ENCODE assay signal across 8 mouse cellular contexts in genomic region chr9:61914917-61915300, GRCm38 (mm10). TPM values are rescaled to one million over a fixed set of nuclear protein-coding genes. Genes with fewer than 3 reads are reported as not detected.
DNase-seq lines count a peak whose midpoint lies in the region; ATAC-seq and TF ChIP-seq lines count a peak whose summit lies in the region.

No protein-coding gene starts in this region.

- DNase-seq in cerebellum, adult 2 months: no peak
- no peak for DNase-seq in cerebellum, adult 18-20 months
- no peak for DNase-seq in thymus, adult 2 months
- no peak for DNase-seq in thymus, postnatal 14 days
- no peak for DNase-seq in liver, embryonic 14.5 days (ENCODE audit: low read depth in 3 of 3, low spot score in 3 of 3)
- DNase-seq in stomach, postnatal 0 days (ENCODE audit: low spot score): no peak
- DNase-seq in cerebellum, adult 9-11 months: no peak
- no peak for DNase-seq in adrenal gland, postnatal 36 days

- TF ChIP-seq CTCF in cerebellum, adult 2 months (IDR thresholded peaks at IDR 0.05; ENCODE audit: borderline replicate concordance, insufficient read depth, low read depth, low read length): no peak
- no peak for TF ChIP-seq CTCF in thymus, adult 2 months (IDR thresholded peaks at IDR 0.05; ENCODE audit: borderline replicate concordance, control insufficient read depth, extremely low read depth, insufficient read depth, low read length, poor library complexity)
- no peak for TF ChIP-seq CTCF in liver, embryonic 14.5 days (IDR thresholded peaks at IDR 0.05; ENCODE audit: low read depth)
- no peak for TF ChIP-seq CTCF in stomach, postnatal 0 days (IDR thresholded peaks at IDR 0.05; ENCODE audit: low read depth)

- no peaks in the 10 kb centered on the region for H3K27me3 ChIP-seq in cerebellum, adult 2 months (ENCODE audit: control insufficient read depth, insufficient read depth, low read length)
- no peaks in the 10 kb centered on the region for H3K27me3 ChIP-seq in thymus, adult 2 months (ENCODE audit: control insufficient read depth, insufficient read depth, low read length)
- H3K27me3 ChIP-seq in liver, embryonic 14.5 days (ENCODE audit: control insufficient read depth, insufficient read depth, low read length): no peaks in the 10 kb centered on the region
- no peaks in the 10 kb centered on the region for H3K27me3 ChIP-seq in stomach, postnatal 0 days (ENCODE audit: control insufficient read depth, insufficient read depth, low read length)

- no peak for TF ChIP-seq POLR2A in cerebellum, adult 2 months (IDR thresholded peaks at IDR 0.05; ENCODE audit: borderline replicate concordance, insufficient read depth, low read length)
- no peak for TF ChIP-seq POLR2A in thymus, adult 2 months (IDR thresholded peaks at IDR 0.05; ENCODE audit: control insufficient read depth, extremely low read depth, insufficient read depth, low read length, poor library complexity)

- H3K4me2 ChIP-seq in liver, embryonic 14.5 days (ENCODE audit: low read depth): peak overlapping the region; percentile 97
- H3K4me2 ChIP-seq in stomach, postnatal 0 days (replicated peaks; ENCODE audit: low read depth): peak overlapping the region; percentile 64

- H3K4me1 ChIP-seq in cerebellum, adult 2 months (ENCODE audit: control insufficient read depth, insufficient read depth, low read length): no peaks in the 10 kb centered on the region
- no peaks in the 10 kb centered on the region for H3K4me1 ChIP-seq in thymus, adult 2 months (replicated peaks; ENCODE audit: control insufficient read depth, insufficient read depth, low read length)
- H3K4me1 ChIP-seq in liver, embryonic 14.5 days (replicated peaks; ENCODE audit: control insufficient read depth in 2 of 2, insufficient read depth in 2 of 2, low read length in 1 of 2): peaks cover 6 to 26% of the 10 kb centered on the region in 2 experiments
- H3K4me1 ChIP-seq in stomach, postnatal 0 days (replicated peaks; ENCODE audit: control insufficient read depth, insufficient read depth): no peaks in the 10 kb centered on the region

- TF ChIP-seq EP300 in liver, embryonic 14.5 days (IDR thresholded peaks at IDR 0.05; ENCODE audit: low read depth): 0 out of 2 replicates have a peak, but pooled peaks have one; percentile 18
- TF ChIP-seq EP300 in stomach, postnatal 0 days (optimal IDR thresholded peaks at IDR 0.05): no peak

- H3K9ac ChIP-seq in liver, embryonic 14.5 days (replicated peaks): peak overlapping the region; percentile 75
- peak overlapping the region; percentile 66 for H3K9ac ChIP-seq in stomach, postnatal 0 days (ENCODE audit: low read length)

- no peaks in the 10 kb centered on the region for H3K9me3 ChIP-seq in liver, embryonic 14.5 days (ENCODE audit: control insufficient read depth, low read length)
- no peaks in the 10 kb centered on the region for H3K9me3 ChIP-seq in stomach, postnatal 0 days (ENCODE audit: control insufficient read depth, low read length)

- peak overlapping the region; percentile 68 for H3K27ac ChIP-seq in cerebellum, adult 2 months (ENCODE audit: insufficient read depth, low read length)
- H3K27ac ChIP-seq in thymus, adult 2 months (ENCODE audit: control insufficient read depth, insufficient read depth, low read length): peak overlapping the region; percentile 98
- H3K27ac ChIP-seq in liver, embryonic 14.5 days: peak overlapping the region; percentile 95
- H3K27ac ChIP-seq in stomach, postnatal 0 days (replicated peaks): peak overlapping the region; percentile 96

- peaks cover 32% of the 10 kb centered on the region for H3K36me3 ChIP-seq in thymus, adult 2 months (ENCODE audit: control insufficient read depth, insufficient read depth, low read length)
- peaks cover 58% of the 10 kb centered on the region for H3K36me3 ChIP-seq in liver, embryonic 14.5 days (replicated peaks; ENCODE audit: control insufficient read depth, insufficient read depth, low read depth)
- peaks cover 11% of the 10 kb centered on the region for H3K36me3 ChIP-seq in stomach, postnatal 0 days (ENCODE audit: control insufficient read depth, insufficient read depth, low read length)

- ATAC-seq in liver, embryonic 14.5 days (ENCODE audit: insufficient read depth): 0 out of 2 replicates have a peak, but pooled peaks have one; percentile 0
- ATAC-seq in stomach, postnatal 0 days (ENCODE audit: low FRiP score, low TSS enrichment): no peak

- H3K4me3 ChIP-seq in cerebellum, adult 2 months (replicated peaks; ENCODE audit: insufficient read depth, low read depth, low read length): peak overlapping the region; percentile 84
- H3K4me3 ChIP-seq in thymus, adult 2 months (ENCODE audit: control insufficient read depth, insufficient read depth, low read length): peak overlapping the region; percentile 91
- H3K4me3 ChIP-seq in liver, embryonic 14.5 days (ENCODE audit: insufficient read depth in 1 of 2, low read depth in 2 of 2, low read length in 2 of 2): peak overlapping the region; percentile 77 to 86
- peak overlapping the region; percentile 78 for H3K4me3 ChIP-seq in stomach, postnatal 0 days (ENCODE audit: low read depth, low read length)

- 4% methylated on average over 13 of the region's 13 CpGs for WGBS in cerebellum, adult 2 months
- WGBS in thymus, adult 2 months: 3% methylated on average over 13 of the region's 13 CpGs
- WGBS in liver, embryonic 14.5 days (ENCODE audit: insufficient replicate concordance): 2% methylated on average over 13 of the region's 13 CpGs
- WGBS in stomach, postnatal 0 days: 2% methylated on average over 13 of the region's 13 CpGs

RNA-seq across cellular contexts. Expression of gene Rplp1, which starts 0.6 kb away (rescaled TPM):
- 2,556 and 2,566 TPM in 2 replicates for polyA plus RNA-seq in cerebellum, adult 2 months (2012; rRNA removed)
- polyA plus RNA-seq in thymus, adult 2 months (2012; rRNA removed): 8,905 and 10,824 TPM in 2 replicates
- 6,111 and 7,314 TPM in 2 replicates for polyA plus RNA-seq in liver, embryonic 14.5 days (2012; rRNA removed)
- polyA plus RNA-seq in liver, embryonic 14.5 days (2014; fragmentation: Nextera tagmentation; extraction: Ambion mirVana): 1,539 and 1,562 TPM in 2 replicates
- 1,416 and 1,491 TPM in 2 replicates for polyA plus RNA-seq in stomach, postnatal 0 days (2015; fragmentation: Nextera tagmentation; extraction: Ambion mirVana)
- total RNA-seq in adrenal gland, postnatal 36 days (2021): 1,000 to 10,000 TPM; 2,143 to 2,265 TPM

RNA-seq across cellular contexts. Expression of gene Kif23, which starts 31.7 kb away (rescaled TPM):
- 0.56 and 0.68 TPM in 2 replicates for polyA plus RNA-seq in cerebellum, adult 2 months (2012; rRNA removed)
- 28.4 and 33.1 TPM in 2 replicates for polyA plus RNA-seq in thymus, adult 2 months (2012; rRNA removed)
- polyA plus RNA-seq in liver, embryonic 14.5 days (2012; rRNA removed): 27.9 and 44.3 TPM in 2 replicates
- 61.9 and 68.8 TPM in 2 replicates for polyA plus RNA-seq in liver, embryonic 14.5 days (2014; fragmentation: Nextera tagmentation; extraction: Ambion mirVana)
- 19.9 and 25.1 TPM in 2 replicates for polyA plus RNA-seq in stomach, postnatal 0 days (2015; fragmentation: Nextera tagmentation; extraction: Ambion mirVana)
- 1 to 10 TPM; 5.5 to 8.5 TPM for total RNA-seq in adrenal gland, postnatal 36 days (2021)

Comparison
In these comparisons a context has a peak if more than half of its experiments do, and no peak if none do; other contexts are left out.
1. RNA of gene Kif23, which starts 31.7 kb away (polyA plus RNA-seq): 27.9 to 68.8 TPM in liver, embryonic 14.5 days, 28.4 to 33.1 TPM in thymus, adult 2 months and 19.9 to 25.1 TPM in stomach, postnatal 0 days; 0.56 to 0.68 TPM in cerebellum, adult 2 months; every median in the first group is over 10 times any median in the second.
2. Peak in every context shown above with its lines, with median percentiles within 50 percentile points of each other: H3K27ac ChIP-seq and H3K4me3 ChIP-seq.